Mouse (Mus musculus) erythroblast, embryonic 14.5 days (primary cell): Measurements from ENCODE around the gene Srl.

Experiments
- GATA1 ChIP-seq: IDR thresholded peaks from 2 replicates; pipeline ENCODE4 v1.6.1; 2012; ENCODE audit warnings: low read length, inconsistent platforms, mixed read lengths
- TAL1 ChIP-seq: IDR thresholded peaks from 3 replicates; pipeline ENCODE4 v1.6.1; 2012; ENCODE audit warnings: low read length, inconsistent platforms, mixed read lengths

DNA sequence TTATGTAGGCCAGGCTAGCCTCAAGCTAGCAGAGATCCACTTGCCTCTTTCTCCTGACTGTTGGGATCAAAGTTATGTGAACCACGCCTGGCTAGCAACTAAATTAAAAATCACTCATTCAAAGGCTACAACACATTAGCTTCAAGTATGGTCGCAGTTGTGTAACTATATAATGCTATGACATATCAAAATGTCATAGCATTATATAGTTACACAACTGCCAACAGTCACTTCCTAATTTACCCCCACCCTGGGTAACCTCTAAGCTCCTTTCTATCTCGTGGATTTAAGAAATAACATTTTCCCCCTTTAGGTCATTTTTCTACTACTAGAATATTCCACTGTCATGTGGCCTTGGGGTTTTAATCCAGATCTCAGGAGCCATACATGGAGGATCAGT lies 83.7 kb downstream of the Srl start:
- TF ChIP-seq GATA1 (no peak), TAL1 (no peak)
